In the genomic region with DNA sequence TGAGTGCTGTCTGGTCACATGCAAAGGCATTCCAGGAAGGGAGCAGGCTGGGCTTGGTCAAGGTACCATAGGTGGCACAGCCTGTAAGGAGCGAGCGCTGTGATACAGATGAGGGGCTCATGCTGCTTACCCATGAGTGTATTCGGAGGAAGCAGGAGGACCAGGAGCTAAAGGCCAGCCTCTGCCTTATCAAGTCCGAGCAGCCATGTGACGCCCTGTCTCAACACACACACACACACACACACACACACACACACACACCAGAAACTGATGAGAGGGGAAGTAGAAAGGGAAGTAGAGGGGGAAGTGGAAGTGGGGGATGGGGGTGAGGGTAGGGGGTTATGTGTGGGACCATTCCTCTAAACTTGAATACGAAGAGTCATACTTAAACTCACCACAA, we compare ENCODE assay signal across 34 mouse cellular contexts. TPM values are rescaled to one million over a fixed set of nuclear protein-coding genes. Genes with fewer than 3 reads are reported as not detected.
DNase-seq lines count a peak whose midpoint lies in the region; ATAC-seq lines count a peak whose summit lies in the region.
"Had no signal": no experiment of that assay in that cellular context is flagged by ENCODE, and none has a peak within 500 bp of the region (broad histone marks: within the 10 kb centered on the region; RNA-seq: fewer than 3 reads in every experiment).

No protein-coding gene starts in this region.

- H3K9ac ChIP-seq in liver, embryonic 11.5 days (ENCODE audit: low read depth, low read length), result no peak overlapping the region
- H3K9ac ChIP-seq: embryonic facial prominence, embryonic 12.5 days; heart, embryonic 12.5 days; hindbrain, embryonic 14.5 days; midbrain, embryonic 15.5 days; neural tube, embryonic 15.5 days had no signal

- DNase-seq in testis, postnatal 14 days (ENCODE audit: low spot score), result peak; percentile 27
- DNase-seq in testis, postnatal 10 days (ENCODE audit: low spot score), result no peak
- DNase-seq in liver, embryonic 11.5 days (ENCODE audit: low spot score), result no peak
- DNase-seq in left cerebral cortex, postnatal 10 days (ENCODE audit: extremely low spot score in 1 of 2, low spot score in 2 of 2), result no peak
- DNase-seq in thymus, postnatal 25 days, result no peak
- no peak for DNase-seq in heart, postnatal 14 days
- DNase-seq: adrenal gland, postnatal 10 days; cerebellum, adult 8-10 months; cerebellum, postnatal 25 days; embryo, embryonic 11 days; gastrocnemius, postnatal 25 days; heart, adult 18-20 months; kidney, adult 9 months; kidney, postnatal 14 days; lung, postnatal 4 days; right cerebral cortex, adult 18-20 months; thymus, postnatal 36 days had no signal

- intact Hi-C loops in left cerebral cortex, postnatal 10 days (cut with DNase I), result no loop called here
- intact Hi-C loops in heart, postnatal 14 days (cut with DNase I), result no loop called here

- H3K27ac ChIP-seq in liver, embryonic 11.5 days (ENCODE audit: low read depth, low read length), result no peak overlapping the region
- H3K27ac ChIP-seq: embryonic facial prominence, embryonic 12.5 days; hindbrain, embryonic 14.5 days; midbrain, embryonic 10.5 days; midbrain, embryonic 15.5 days; neural tube, embryonic 15.5 days had no signal

- whole genome bisulfite sequencing in liver, embryonic 11.5 days, result 32% methylated on average over 6 of the region's 6 CpGs

- H3K4me2 ChIP-seq in liver, embryonic 11.5 days, result no peak overlapping the region
- H3K4me2 ChIP-seq: embryonic facial prominence, embryonic 12.5 days; heart, embryonic 12.5 days; hindbrain, embryonic 14.5 days; midbrain, embryonic 15.5 days; neural tube, embryonic 15.5 days had no signal

- H3K4me1 ChIP-seq in liver, embryonic 11.5 days (replicated peaks; ENCODE audit: control insufficient read depth, insufficient read depth, low read length), result peaks cover 3% of the 10 kb centered on the region; the same call in 1 of the 2 replicates
- H3K4me1 ChIP-seq: embryonic facial prominence, embryonic 12.5 days had no signal

- no peaks in the 10 kb centered on the region for H3K9me3 ChIP-seq in liver, embryonic 11.5 days (ENCODE audit: control insufficient read depth, low read length)
- H3K9me3 ChIP-seq: embryonic facial prominence, embryonic 12.5 days; heart, embryonic 12.5 days; midbrain, embryonic 10.5 days; midbrain, embryonic 15.5 days; neural tube, embryonic 15.5 days had no signal

- no peaks in the 10 kb centered on the region for H3K27me3 ChIP-seq in liver, embryonic 11.5 days (replicated peaks; ENCODE audit: control insufficient read depth, insufficient read depth, low read length)
- H3K27me3 ChIP-seq: embryonic facial prominence, embryonic 12.5 days; midbrain, embryonic 15.5 days; neural tube, embryonic 15.5 days had no signal

- peak; percentile 64 for ATAC-seq in liver, embryonic 11.5 days (replicated peaks; ENCODE audit: low FRiP score)
- peak; percentile 34; the same call in 1 of the 2 replicates for ATAC-seq in megakaryocyte progenitor cell, adult 5-6 weeks (replicated peaks; ENCODE audit: poor library complexity)
- ATAC-seq: forebrain, embryonic 14.5 days; intestine, postnatal 0 days; midbrain, embryonic 15.5 days; Patski had no signal

- H3K4me3 ChIP-seq in liver, embryonic 11.5 days (ENCODE audit: low read depth, low read length), result no peak overlapping the region
- H3K4me3 ChIP-seq: embryonic facial prominence, embryonic 12.5 days; heart, embryonic 12.5 days; midbrain, embryonic 10.5 days; midbrain, embryonic 15.5 days; neural tube, embryonic 15.5 days had no signal

- no peaks in the 10 kb centered on the region for H3K36me3 ChIP-seq in liver, embryonic 11.5 days (ENCODE audit: control insufficient read depth, insufficient read depth, low read length)
- H3K36me3 ChIP-seq: embryonic facial prominence, embryonic 12.5 days; heart, embryonic 12.5 days; midbrain, embryonic 15.5 days; neural tube, embryonic 15.5 days had no signal

RNA-seq across cellular contexts. Expression of a gene that starts 45.7 kb away (rescaled TPM):
- polyA plus RNA-seq in liver, embryonic 11.5 days (2014; fragmentation: Nextera tagmentation; extraction: Ambion mirVana), result not detected in 2 replicates
- total RNA-seq in megakaryocyte progenitor cell, adult 5-6 weeks (2015), result not detected in 2 replicates
- not detected in 2 replicates for total RNA-seq in megakaryocyte progenitor cell, adult 5-6 weeks (2017)
- total RNA-seq in left cerebral cortex, postnatal 10 days (2021), result 10 to 100 TPM in 1 of 2 experiments, 1 to 10 TPM in 1; 7.8 to 10.2 TPM
- under 1 TPM; 0.07 to 0.19 TPM for total RNA-seq in heart, postnatal 14 days (2021)
- total RNA-seq: gastrocnemius, adult 18-20 months; gastrocnemius, postnatal 25 days; heart, adult 18-20 months; hematopoietic stem cell, adult 5-6 weeks had no signal
- polyA plus RNA-seq: C2C12; heart, postnatal 0 days; intestine, postnatal 0 days; liver, embryonic 16.5 days; spleen, adult 2 months; stomach, embryonic 14.5 days had no signal

Comparison
In these comparisons a context has a peak if more than half of its experiments do, and no peak if none do; other contexts are left out.
1. RNA of a gene that starts 45.7 kb away (total RNA-seq): 7.8 to 10.2 TPM in left cerebral cortex, postnatal 10 days; 0.07 to 0.19 TPM in heart, postnatal 14 days and not detected in megakaryocyte progenitor cell, adult 5-6 weeks; every median in the first group is over 4 times any median in the second.